Mouse (Mus musculus): ENCODE data around the gene Ppfibp2. TPM values are rescaled to one million over a fixed set of nuclear protein-coding genes. Genes with fewer than 3 reads are reported as not detected.
A peak's percentile ranks its signal among the peaks of the same experiment; 100 is the strongest.

The Ppfibp2 gene
- total RNA-seq, 2 experiments from 2014 or later = 3.5 to 4.5 TPM

GRCm38 (mm10) chr7:107663621-107664020, 68.6 kb downstream of the Ppfibp2 start:
- DNase-seq (ENCODE audit: low spot score in 2 of 2) = no peak

- no peak for DNase-seq (ENCODE audit: low spot score in 2 of 2)
Measured at GRCm38 (mm10) chr7:107664063-107665056, 69.4 kb downstream of the Ppfibp2 start.

- no peak for DNase-seq (ENCODE audit: low spot score in 2 of 2)
Measured at GRCm38 (mm10) chr7:107665221-107665585, 70.2 kb downstream of the Ppfibp2 start.

- peak; percentile 49 to 51 for DNase-seq (ENCODE audit: low spot score in 2 of 2)
Measured at GRCm38 (mm10) chr7:107665586-107666261, 70.7 kb downstream of the Ppfibp2 start.

- DNase-seq (ENCODE audit: low spot score in 2 of 2) = no peak
Measured at GRCm38 (mm10) chr7:107666262-107666902, 71.4 kb downstream of the Ppfibp2 start.

DNA sequence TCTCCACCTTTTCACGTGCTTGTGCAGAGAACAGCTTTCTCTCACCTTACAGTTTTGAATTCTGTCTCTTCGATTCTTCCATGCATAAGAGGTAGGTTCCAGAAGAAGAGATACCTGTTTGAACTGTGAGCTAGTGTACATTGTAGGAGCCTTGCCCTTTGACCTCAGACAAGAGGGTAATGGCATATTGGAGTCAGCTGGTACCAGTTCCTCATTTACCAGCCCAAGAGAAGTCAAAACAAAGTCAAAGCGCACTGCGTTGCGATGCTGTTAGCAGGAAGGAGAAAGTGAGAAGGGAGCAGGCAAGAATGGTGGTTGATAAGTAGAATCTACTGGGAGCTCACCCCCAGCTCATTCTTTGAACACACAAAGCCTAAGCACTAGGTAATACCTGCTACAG, 73.5 kb downstream of the Ppfibp2 start:
- DNase-seq (ENCODE audit: low spot score in 2 of 2) = no peak

- DNase-seq (ENCODE audit: low spot score in 2 of 2) = no peak
Measured at GRCm38 (mm10) chr7:107675224-107675623, 80.2 kb downstream of the Ppfibp2 start.

DNA sequence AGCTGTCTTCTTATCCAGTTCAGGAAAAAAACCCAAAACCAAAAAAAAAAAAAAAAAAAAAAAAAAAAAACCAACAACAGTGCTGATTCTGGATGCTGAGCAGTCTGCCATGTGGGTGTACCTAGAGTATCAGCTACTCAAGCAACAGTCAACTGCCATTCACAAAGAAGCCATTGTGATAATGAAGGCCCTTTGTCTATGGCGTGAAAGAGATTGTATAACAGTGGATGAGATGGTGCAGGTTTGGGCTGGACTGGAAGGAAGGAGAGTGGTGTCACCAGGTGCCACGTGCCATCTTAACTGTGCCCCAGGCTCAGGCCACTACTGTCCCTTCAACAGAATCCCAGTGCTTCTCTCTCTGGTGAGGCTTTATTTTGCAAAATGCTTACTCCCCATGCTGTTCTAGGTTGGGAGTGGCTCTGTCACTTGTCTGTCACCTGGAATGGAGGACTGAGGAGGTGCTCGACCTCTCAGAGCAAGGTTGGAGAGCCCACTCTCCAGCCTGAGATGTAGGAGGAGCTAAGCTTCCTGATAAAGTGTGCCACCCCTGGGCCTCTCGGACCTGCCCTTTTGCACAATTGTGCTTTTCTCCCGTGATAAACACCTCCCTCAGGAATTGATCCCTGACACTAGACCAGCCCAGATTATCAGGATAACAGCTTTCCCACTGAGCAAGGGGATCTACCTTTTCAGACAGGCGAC, 85.3 kb downstream of the Ppfibp2 start:
- DNase-seq (ENCODE audit: low spot score in 2 of 2) = no peak

DNA sequence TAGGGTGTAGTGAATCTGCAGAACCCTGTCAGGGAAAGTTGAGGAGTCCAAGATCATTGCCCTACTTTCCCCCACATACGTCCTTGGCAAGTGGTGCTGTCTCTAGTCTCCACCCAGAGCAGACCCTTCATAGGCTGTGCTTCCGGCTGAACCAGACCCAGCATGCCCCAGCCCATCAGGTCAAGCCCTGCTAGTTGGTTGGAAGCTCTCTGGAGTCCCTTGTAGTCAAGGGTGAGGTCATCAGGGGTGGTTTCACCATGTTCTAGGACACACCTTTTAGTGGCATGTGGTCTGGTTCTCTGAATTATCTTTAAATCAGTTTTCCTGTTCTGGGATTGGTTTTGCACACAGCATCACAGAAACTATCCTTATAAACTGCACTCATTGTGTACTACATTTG, 86.3 kb downstream of the Ppfibp2 start:
- no peak for DNase-seq (ENCODE audit: low spot score in 2 of 2)

DNA sequence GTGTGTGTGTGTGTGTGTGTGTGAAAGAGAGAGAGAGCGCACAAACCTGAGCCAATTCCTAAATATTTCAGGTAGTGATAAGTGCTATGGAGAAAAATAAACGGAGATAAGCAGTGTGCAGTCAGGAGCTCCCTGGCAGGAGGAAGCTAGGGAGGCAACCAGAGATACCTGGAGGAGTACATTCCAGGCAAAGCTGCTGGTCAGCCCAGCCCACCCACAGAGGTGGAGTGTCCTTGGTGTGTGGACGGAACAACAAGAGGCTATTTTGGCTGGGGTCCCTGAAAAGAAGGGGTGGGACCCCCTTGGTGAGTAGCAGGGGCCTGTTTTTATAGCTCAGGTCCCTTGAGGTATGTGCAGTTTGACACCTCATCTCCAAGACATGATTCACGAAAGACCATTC, 88.2 kb downstream of the Ppfibp2 start:
- DNase-seq (ENCODE audit: low spot score in 2 of 2) = no peak

GRCm38 (mm10) chr7:107683622-107684021, 88.6 kb downstream of the Ppfibp2 start:
- no peak for DNase-seq (ENCODE audit: low spot score in 2 of 2)

DNA sequence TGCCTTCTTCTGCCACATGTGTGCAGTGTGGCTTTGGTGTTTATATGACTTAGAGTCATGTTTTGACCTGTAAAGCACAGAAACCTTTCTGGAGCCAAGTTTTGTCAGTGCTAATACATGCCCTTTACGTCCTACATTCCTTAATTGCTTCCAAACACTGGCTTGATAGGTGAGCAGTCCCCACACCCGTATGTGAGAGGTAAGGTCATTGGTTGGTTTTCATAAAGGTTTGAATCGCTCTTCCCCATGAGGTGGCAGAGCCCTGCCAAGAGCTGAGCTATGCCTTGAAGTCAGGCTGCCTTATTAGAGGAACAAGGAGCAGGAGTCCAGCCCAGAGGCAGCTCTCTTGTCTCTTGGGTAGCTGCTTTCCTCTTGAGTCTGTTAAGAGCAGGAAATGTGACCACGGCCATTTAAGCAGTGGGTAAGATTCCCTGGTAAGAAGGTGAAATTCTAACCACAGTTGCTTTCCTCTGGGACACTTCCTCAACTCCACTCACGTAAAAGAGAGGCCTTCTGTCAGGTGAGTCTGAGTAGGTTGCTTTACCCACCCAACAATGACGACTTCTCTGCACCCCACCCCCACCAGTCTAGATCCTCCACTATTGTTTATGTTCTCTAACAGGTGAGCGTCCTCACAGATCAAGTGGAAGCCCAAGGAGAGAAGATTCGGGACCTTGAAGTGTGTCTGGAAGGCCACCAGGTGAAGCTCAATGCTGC, 90.4 kb downstream of the Ppfibp2 start:
- DNase-seq (ENCODE audit: low spot score in 2 of 2) = no peak

- no peak for DNase-seq (ENCODE audit: low spot score in 2 of 2)
Measured at GRCm38 (mm10) chr7:107685955-107686285, 90.9 kb downstream of the Ppfibp2 start.

GRCm38 (mm10) chr7:107687412-107687811, 92.4 kb downstream of the Ppfibp2 start:
- DNase-seq (ENCODE audit: low spot score in 2 of 2) = no peak

DNA sequence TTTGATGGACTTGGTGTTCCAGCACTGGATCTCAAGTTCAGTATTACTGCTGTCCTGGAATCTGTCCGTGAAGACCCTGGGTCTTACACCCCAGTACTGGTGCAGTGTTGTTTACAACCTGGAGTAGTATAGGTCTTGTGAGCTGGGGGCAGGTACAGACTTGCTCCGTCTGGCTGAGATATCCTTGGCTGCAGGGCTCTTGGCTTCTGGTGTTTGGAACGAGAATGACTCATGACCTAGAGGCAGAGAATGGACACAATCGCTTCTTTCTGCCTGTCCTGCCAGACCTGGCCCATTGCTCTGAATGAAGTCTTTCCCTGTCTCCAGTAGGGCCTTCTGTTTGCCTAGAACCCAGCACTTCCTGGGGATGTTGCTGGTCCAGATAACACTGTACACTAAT, 93.0 kb downstream of the Ppfibp2 start:
- no peak for DNase-seq (ENCODE audit: low spot score in 2 of 2)

- no peak for DNase-seq (ENCODE audit: low spot score in 2 of 2)
Measured at GRCm38 (mm10) chr7:107690426-107691221, 95.6 kb downstream of the Ppfibp2 start.

DNA sequence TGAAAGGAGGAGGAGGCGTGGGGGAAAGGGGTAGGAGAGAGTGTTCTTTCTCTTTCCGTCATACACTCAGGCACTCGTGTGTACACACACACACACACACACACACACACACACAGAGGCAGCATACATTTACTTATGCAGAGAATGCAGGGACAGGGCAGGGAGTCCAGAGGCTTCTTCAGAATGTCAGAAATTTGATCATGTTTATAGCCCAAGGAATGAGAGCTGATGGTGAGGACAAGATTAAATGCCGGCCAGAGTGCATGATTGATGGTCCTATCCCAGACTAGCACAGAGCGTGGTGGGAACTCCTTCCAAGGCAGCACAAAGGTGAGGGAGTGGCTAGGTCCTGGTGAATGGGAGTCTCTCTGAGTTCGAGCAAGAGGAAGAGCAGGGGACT, 96.5 kb downstream of the Ppfibp2 start:
- DNase-seq (ENCODE audit: low spot score in 2 of 2) = no peak

- DNase-seq (ENCODE audit: low spot score in 2 of 2) = no peak
Measured at GRCm38 (mm10) chr7:107694254-107694947, 99.4 kb downstream of the Ppfibp2 start.

- no peak for DNase-seq (ENCODE audit: low spot score in 2 of 2)
Measured at GRCm38 (mm10) chr7:107697066-107697465, 102.1 kb downstream of the Ppfibp2 start.

Data from layer of hippocampus, postnatal 10 days (tissue).